Mouse (Mus musculus) hindbrain, embryonic 11.5 days (tissue): ENCODE measurements around the gene Nmur1. TPM values are rescaled to one million over a fixed set of nuclear protein-coding genes. Genes with fewer than 3 reads are reported as not detected.
"Not testable (repeated sequence)": the region's sequence is repeated elsewhere in the genome, so short reads cannot be mapped to it uniquely, and the experiment has no call there.

Experiments used
- ATAC-seq: fragments of 200-750 bp; cut with Nextera tagmentation; 2 replicates; pipeline ENCODE4 v1.8.0; 2017; ENCODE audit warnings: mild to moderate bottlenecking, moderate TSS enrichment, moderate library complexity; ENCODE audit not compliant: low FRiP score
- DNase-seq: peaks from one replicate; pipeline ENCODE4 v3.0.0-alpha.2; 2015; ENCODE audit warnings: low spot score
- H3K27ac ChIP-seq: fragments of 300-500 bp; sonication (generic); 2 replicates; pipeline ENCODE4 v1.5.1; 2014; ENCODE audit warnings: mild to moderate bottlenecking, low read depth, low read length
- H3K27me3 ChIP-seq: fragments of 300-500 bp; sonication (generic); 2 replicates; pipeline ENCODE4 v1.6.1; 2014; ENCODE audit warnings: mild to moderate bottlenecking, low read length, moderate library complexity, mixed read lengths; ENCODE audit not compliant: control insufficient read depth, insufficient read depth
- H3K36me3 ChIP-seq: fragments of 300-500 bp; sonication (generic); 2 replicates; pipeline ENCODE4 v1.6.1; 2014; ENCODE audit warnings: mild to moderate bottlenecking, low read length, moderate library complexity, mixed read lengths; ENCODE audit not compliant: control insufficient read depth, insufficient read depth
- H3K4me1 ChIP-seq: fragments of 300-500 bp; sonication (generic); replicated peaks from 2 replicates; pipeline ENCODE4 v1.6.1; 2014; ENCODE audit warnings: low read length, mixed read lengths; ENCODE audit not compliant: control insufficient read depth, insufficient read depth
- H3K4me2 ChIP-seq: fragments of 300-500 bp; sonication (generic); replicated peaks from 2 replicates; pipeline ENCODE4 v1.6.1; 2014; ENCODE audit warnings: mild to moderate bottlenecking, low read depth, low read length
- H3K4me3 ChIP-seq: fragments of 300-500 bp; sonication (generic); 2 replicates; pipeline ENCODE4 v1.5.1; 2014; ENCODE audit warnings: low read depth, low read length
- H3K9ac ChIP-seq: fragments of 300-500 bp; sonication (generic); 2 replicates; pipeline ENCODE4 v1.6.1; 2014; ENCODE audit warnings: low read depth, low read length
- H3K9me3 ChIP-seq: fragments of 300-500 bp; sonication (generic); 2 replicates; pipeline ENCODE4 v1.6.1; 2016; ENCODE audit warnings: low read length; ENCODE audit not compliant: control insufficient read depth
- WGBS: fragments of 180-500 bp; shearing (Covaris S2); extraction: QIAGEN DNeasy Blood & Tissue Kit; methylation state at CpG from one replicate; pipeline ENCODE4 v1.1.7; 2014; 5-methylcytosine and 5-hydroxymethylcytosine counted together
- polyA plus RNA-seq: library from polyadenylated mRNA; unstranded; fragments of >200 nt; fragmentation: Nextera tagmentation; extraction: Ambion mirVana; gene quantifications from 2 replicates; pipeline ENCODE4 v1.2.1, GENCODE M21; 2014

Nmur1 gene
- polyA plus RNA-seq, result not detected in 2 replicates

DNA sequence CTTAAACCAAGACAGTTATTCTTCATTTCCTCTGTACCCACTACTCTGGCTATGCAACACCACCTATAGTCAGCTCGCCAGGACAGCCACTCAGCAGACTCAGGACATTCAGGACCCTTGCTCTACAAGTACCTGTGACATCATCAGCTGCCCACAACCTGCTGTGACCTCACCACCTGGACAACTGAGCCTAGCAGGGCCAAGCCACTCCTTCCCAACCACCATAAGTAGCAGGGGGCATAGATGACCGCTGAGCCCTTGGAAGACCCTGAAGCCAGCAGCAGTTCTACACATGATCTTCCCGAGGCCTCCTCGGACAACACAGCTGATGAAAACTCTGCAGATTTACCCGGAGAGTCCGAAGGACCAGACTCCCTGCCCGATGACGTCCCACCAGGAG is at the start of gene Nmur1, which contains the start of gene Tex44:
Gene Nmur1 (minus strand): TSS at position 101 of the 400 bp plus-strand sequence.
Gene Tex44 (plus strand): TSS at position 202 of the 400 bp plus-strand sequence.
- no peaks in the 10 kb centered on the region for H3K27me3 ChIP-seq
- H3K4me3 ChIP-seq, result no peak within 1 kb of the TSS
- DNase-seq, result no peak
- H3K27ac ChIP-seq, result peak within 1 kb of the TSS; percentile 60
- 93% methylated on average over 8 of the region's 8 CpGs for WGBS
- no peak for ATAC-seq
- H3K4me1 ChIP-seq, result no peaks in the 10 kb centered on the region; the same call in 1 of the 2 replicates
- peak within 1 kb of the TSS; percentile 46 for H3K9ac ChIP-seq
- H3K9me3 ChIP-seq, result no peaks in the 10 kb centered on the region
- H3K36me3 ChIP-seq, result no peaks in the 10 kb centered on the region
- H3K4me2 ChIP-seq, result 0 out of 2 replicates have a peak within 1 kb of the TSS, but pooled peaks have one; percentile 15

DNA sequence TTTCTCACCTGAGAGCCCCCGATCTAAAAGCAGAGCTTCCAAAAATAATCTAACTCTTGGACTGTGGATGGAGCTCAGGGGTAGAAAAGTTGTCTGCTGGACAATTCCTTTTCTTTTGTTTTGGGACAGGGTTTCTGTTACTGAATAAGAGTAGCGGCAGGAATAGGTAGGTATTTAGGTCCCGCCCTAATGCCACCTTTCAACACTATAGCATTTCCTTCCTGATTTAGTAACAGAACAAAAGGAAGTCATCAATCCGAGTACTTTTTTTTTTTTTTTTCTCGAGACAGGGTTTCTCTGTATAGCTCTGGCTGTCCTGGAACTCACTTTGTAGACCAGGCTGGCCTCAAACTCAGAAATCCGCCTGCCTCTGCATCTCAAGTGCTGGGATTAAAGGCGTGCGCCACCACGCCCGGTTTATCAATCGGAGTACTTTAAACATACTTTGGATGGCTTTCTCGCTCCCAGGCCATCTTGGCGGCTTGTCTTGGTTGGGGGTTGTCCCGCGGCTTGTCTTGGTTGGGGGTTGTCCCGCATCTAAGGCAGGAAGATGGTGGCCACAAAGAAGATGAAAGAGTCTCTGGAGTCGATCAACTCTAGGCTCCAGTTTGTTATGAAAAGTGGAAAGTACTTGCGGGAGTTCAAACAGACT is 47.2 kb upstream of the Nmur1 start:
- Histone ChIP-seq H3K9me3 (no peaks in the 10 kb centered on the region), H3K9ac (no peak overlapping the region), H3K27ac (no peak overlapping the region), H3K4me2 (no peak overlapping the region), H3K4me3 (no peak overlapping the region), H3K36me3 (no peaks in the 10 kb centered on the region), H3K4me1 (peaks cover 4% of the 10 kb centered on the region; the same call in 1 of the 2 replicates), H3K27me3 (no peaks in the 10 kb centered on the region; the same call in 1 of the 2 replicates)
- DNase-seq (no peak), ATAC-seq (no peak)
- 94% methylated on average over 18 of the region's 18 CpGs for WGBS

GRCm38 (mm10) chr1:86472197-86472952 is 46.3 kb upstream of the Nmur1 start:
- Histone ChIP-seq H3K4me3 (no peak overlapping the region), H3K4me1 (peaks cover 4% of the 10 kb centered on the region; the same call in 1 of the 2 replicates), H3K27ac (no peak overlapping the region), H3K36me3 (no peaks in the 10 kb centered on the region), H3K9me3 (no peaks in the 10 kb centered on the region), H3K4me2 (peak overlapping the region; percentile 21; the same call in 1 of the 2 replicates), H3K27me3 (no peaks in the 10 kb centered on the region; the same call in 1 of the 2 replicates), H3K9ac (peak overlapping the region; percentile 57)
- 28% methylated on average over 31 of the region's 31 CpGs for WGBS
- DNase-seq (peak; percentile 56), ATAC-seq (peak; percentile 27; the same call in 1 of the 2 replicates)

DNA sequence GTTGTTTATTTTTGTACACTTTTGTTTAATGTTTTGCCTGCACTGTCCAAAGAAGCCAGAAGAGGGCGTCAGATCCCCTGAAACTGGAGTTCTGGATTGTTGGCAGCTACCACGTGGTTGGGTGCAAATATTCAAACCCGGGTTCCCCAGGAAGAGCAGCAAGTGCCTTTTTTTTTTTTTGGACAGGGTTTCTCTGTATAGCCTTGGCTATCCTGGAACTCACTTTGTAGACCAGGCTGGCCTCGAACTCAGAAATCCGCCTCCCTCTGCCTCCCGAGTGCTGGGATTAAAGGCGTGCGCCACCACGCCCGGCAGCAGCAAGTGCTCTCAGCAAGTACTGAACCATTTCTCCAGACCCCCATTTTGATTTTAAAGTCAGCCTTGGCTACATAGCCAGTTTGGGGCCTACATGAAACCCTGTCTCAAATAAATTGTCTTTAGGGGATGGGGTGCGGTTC is 45.5 kb upstream of the Nmur1 start:
- H3K4me2 ChIP-seq, H3K4me3 ChIP-seq, H3K27ac ChIP-seq, H3K4me1 ChIP-seq, H3K9ac ChIP-seq, H3K9me3 ChIP-seq, H3K27me3 ChIP-seq, H3K36me3 ChIP-seq, ATAC-seq: not testable (repeated sequence)
- 71% methylated on average over 11 of the region's 11 CpGs for WGBS
- DNase-seq, result peak; percentile 48

DNA sequence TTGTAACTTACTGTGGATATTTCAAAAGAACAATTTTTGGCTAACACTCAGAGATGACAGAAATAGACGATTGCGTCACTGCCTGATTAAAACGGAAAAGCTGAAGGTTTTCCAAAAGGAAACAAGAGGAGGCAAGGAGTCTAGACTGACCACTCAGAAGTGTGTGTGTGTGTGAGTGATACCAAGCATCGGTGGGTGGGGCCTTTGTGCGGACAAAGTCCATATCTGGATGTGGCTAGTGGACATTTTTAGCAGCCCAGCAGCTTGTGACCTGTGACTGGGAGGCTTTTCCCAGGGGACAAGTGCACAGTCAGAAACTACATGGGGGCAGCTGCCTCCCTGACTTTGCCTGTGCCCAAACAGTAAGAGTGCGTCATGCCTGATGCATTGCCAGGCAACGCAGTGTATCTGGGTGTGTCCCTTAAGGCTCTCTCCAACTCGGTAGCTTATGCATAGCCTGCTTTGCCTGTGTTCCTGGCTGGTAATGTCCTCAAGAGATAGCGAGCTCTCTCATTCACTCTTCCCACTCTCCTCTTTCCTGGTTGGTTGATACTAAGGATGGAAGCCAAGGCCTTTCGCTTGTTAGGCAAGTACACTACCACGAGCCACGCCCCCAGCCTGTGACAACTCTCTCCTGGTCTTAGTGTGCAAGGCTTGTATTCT is 44.6 kb upstream of the Nmur1 start:
- H3K4me3 ChIP-seq, result no peak overlapping the region
- WGBS, result 82% methylated on average over 12 of the region's 12 CpGs
- ATAC-seq, result no peak; the same call in 1 of the 2 replicates
- no peak overlapping the region for H3K9ac ChIP-seq
- H3K27me3 ChIP-seq, result no peaks in the 10 kb centered on the region; the same call in 1 of the 2 replicates
- no peak overlapping the region for H3K27ac ChIP-seq
- H3K4me2 ChIP-seq, result no peak overlapping the region
- H3K9me3 ChIP-seq, result no peaks in the 10 kb centered on the region
- peaks cover 4% of the 10 kb centered on the region; the same call in 1 of the 2 replicates for H3K4me1 ChIP-seq
- DNase-seq, result no peak
- no peaks in the 10 kb centered on the region for H3K36me3 ChIP-seq

- ATAC-seq (no peak), DNase-seq (no peak)
- Histone ChIP-seq H3K9ac (no peak overlapping the region), H3K27me3 (no peaks in the 10 kb centered on the region; the same call in 1 of the 2 replicates), H3K9me3 (no peaks in the 10 kb centered on the region), H3K4me2 (no peak overlapping the region), H3K27ac (no peak overlapping the region), H3K4me1 (peaks cover 4% of the 10 kb centered on the region; the same call in 1 of the 2 replicates), H3K4me3 (no peak overlapping the region), H3K36me3 (no peaks in the 10 kb centered on the region)
- over 99% methylated on average over 4 of the region's 4 CpGs for WGBS
These were observed 43.8 kb upstream of the Nmur1 start for GRCm38 (mm10) chr1:86469876-86470275.

DNA sequence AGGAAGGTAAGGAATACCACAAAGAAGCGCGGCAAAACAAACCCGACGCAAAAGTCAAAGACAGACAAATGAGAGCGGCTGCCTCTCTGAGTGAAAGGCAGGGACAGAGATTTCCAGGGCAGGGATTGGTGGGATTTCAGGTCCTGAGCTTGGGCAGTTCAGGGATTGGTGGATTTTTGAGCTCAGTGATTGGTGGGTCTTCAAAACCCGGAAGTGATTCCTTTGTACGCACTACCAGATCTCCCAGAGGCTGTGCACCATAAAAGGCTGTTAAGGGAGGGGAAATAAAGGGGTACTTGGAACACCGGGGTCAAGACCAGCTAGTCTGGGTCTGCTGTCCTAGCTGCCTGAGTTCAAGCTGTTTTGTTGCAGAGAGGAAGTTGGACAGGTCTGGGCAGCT is 41.4 kb upstream of the Nmur1 start:
- Histone ChIP-seq H3K27me3 (no peaks in the 10 kb centered on the region; the same call in 1 of the 2 replicates), H3K4me3 (no peak overlapping the region), H3K9ac (no peak overlapping the region), H3K27ac (no peak overlapping the region), H3K9me3 (no peaks in the 10 kb centered on the region), H3K36me3 (no peaks in the 10 kb centered on the region), H3K4me1 (peaks cover 3% of the 10 kb centered on the region; the same call in 1 of the 2 replicates), H3K4me2 (no peak overlapping the region)
- WGBS, result 84% methylated on average over 8 of the region's 8 CpGs
- DNase-seq (no peak), ATAC-seq (no peak)

DNA sequence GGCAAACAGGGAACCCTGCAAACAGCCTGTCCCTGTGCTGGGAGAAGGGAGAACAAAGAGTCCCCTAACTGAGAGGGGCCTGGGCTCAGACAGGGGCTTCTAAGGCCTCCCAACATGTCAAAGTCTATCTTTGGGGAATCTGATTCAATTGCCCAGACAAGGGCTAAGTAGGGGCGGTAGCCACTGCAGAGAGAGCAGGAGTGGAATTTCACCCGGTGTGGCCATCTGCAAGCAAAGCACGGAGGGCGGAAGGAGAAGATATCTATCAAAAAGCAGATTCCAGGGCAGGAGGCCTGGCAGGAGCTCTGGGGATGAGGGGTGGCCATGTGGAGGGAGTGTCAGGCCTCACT is 38.8 kb upstream of the Nmur1 start:
- Histone ChIP-seq H3K9ac (no peak overlapping the region), H3K4me1 (no peaks in the 10 kb centered on the region), H3K36me3 (no peaks in the 10 kb centered on the region), H3K27ac (peak overlapping the region; percentile 77), H3K27me3 (no peaks in the 10 kb centered on the region), H3K4me3 (no peak overlapping the region), H3K9me3 (no peaks in the 10 kb centered on the region), H3K4me2 (no peak overlapping the region)
- ATAC-seq (peak; percentile 72), DNase-seq (peak; percentile 59)
- WGBS, result 33% methylated on average over 4 of the region's 4 CpGs
